Mouse (Mus musculus) myocyte (in vitro differentiated cells): ENCODE data around the gene Naxd. TPM values are rescaled to one million over a fixed set of nuclear protein-coding genes. Genes with fewer than 3 reads are reported as not detected.
A peak's percentile ranks its signal among the peaks of the same experiment; 100 is the strongest.
"Not testable (repeated sequence)": the region's sequence is repeated elsewhere in the genome, so short reads cannot be mapped to it uniquely, and the experiment has no call there.

Experiments
- H3K27me3 ChIP-seq: one replicate; pipeline ENCODE4 v1.6.1; 2011; ENCODE audit not compliant: control insufficient read depth, insufficient read depth, insufficient read length
- H3K36me3 ChIP-seq: one replicate; pipeline ENCODE4 v1.6.1; 2011; ENCODE audit not compliant: control insufficient read depth, insufficient read depth
- H3K4me2 ChIP-seq: one replicate; pipeline ENCODE4 v1.6.1; 2011; ENCODE audit warnings: low read depth, control low read depth
- H3K4me3 ChIP-seq: one replicate; pipeline ENCODE4 v1.5.1; 2011; ENCODE audit warnings: mild to moderate bottlenecking, control low read depth, moderate library complexity
- H3K79me2 ChIP-seq: one replicate; pipeline ENCODE4 v1.6.1; 2011; ENCODE audit not compliant: control insufficient read depth, insufficient read depth
- H3ac ChIP-seq: one replicate; pipeline ENCODE4 v1.6.1; 2011; ENCODE audit not compliant: control insufficient read depth, insufficient read length
- CEBPB ChIP-seq: IDR thresholded peaks from 2 replicates; pipeline ENCODE4 v1.6.1; 2011; ENCODE audit warnings: mild to moderate bottlenecking, moderate library complexity; ENCODE audit not compliant: poor library complexity, insufficient read depth, severe bottlenecking
- E2F4 ChIP-seq: IDR thresholded peaks from one replicate; pipeline ENCODE4 v1.6.1; 2011; ENCODE audit warnings: mild to moderate bottlenecking, control low read depth, moderate library complexity; ENCODE audit not compliant: insufficient read depth
- MAX ChIP-seq: IDR thresholded peaks from one replicate; pipeline ENCODE4 v1.6.1; 2011; ENCODE audit warnings: low read depth, mild to moderate bottlenecking, control low read depth
- MYOD1 ChIP-seq, 3 experiments: IDR thresholded peaks; one replicate each; pipeline ENCODE4 v1.6.1; 2011; ENCODE audit warnings: control low read depth in 2 of 3, low read depth in 2 of 3, mild to moderate bottlenecking in 2 of 3, moderate library complexity in 1 of 3; ENCODE audit not compliant: insufficient read length in 2 of 3, control insufficient read depth in 1 of 3
- MYOG ChIP-seq, 3 experiments: IDR thresholded peaks; one replicate each; pipeline ENCODE4 v1.6.1; 2011; ENCODE audit warnings: control low read depth in 2 of 3, low read depth in 2 of 3, mild to moderate bottlenecking in 2 of 3; ENCODE audit not compliant: insufficient read length in 2 of 3, control insufficient read depth in 1 of 3, insufficient read depth in 1 of 3
- POLR2A ChIP-seq: IDR thresholded peaks from one replicate; pipeline ENCODE4 v1.6.1; 2011; ENCODE audit warnings: low read depth, mild to moderate bottlenecking, control low read depth, moderate library complexity; ENCODE audit not compliant: insufficient read length
- POLR2AphosphoS2 ChIP-seq: IDR thresholded peaks from one replicate; pipeline ENCODE4 v1.6.1; 2011; ENCODE audit warnings: low read depth, control low read depth; ENCODE audit not compliant: insufficient read length
- REST ChIP-seq: IDR thresholded peaks from one replicate; pipeline ENCODE4 v1.6.1; 2011; ENCODE audit warnings: mild to moderate bottlenecking, control low read depth, moderate library complexity; ENCODE audit not compliant: insufficient read depth, insufficient read length
- SRF ChIP-seq: IDR thresholded peaks from one replicate; pipeline ENCODE4 v1.6.1; 2011; ENCODE audit warnings: low read depth; ENCODE audit not compliant: control insufficient read depth, insufficient read length
- TCF12 ChIP-seq: IDR thresholded peaks from one replicate; pipeline ENCODE4 v1.6.1; 2011; ENCODE audit warnings: mild to moderate bottlenecking, control low read depth; ENCODE audit not compliant: poor library complexity, insufficient read depth, severe bottlenecking
- TCF3 ChIP-seq: IDR thresholded peaks from one replicate; pipeline ENCODE4 v1.6.1; 2011; ENCODE audit warnings: low read depth, control low read depth; ENCODE audit not compliant: insufficient read length
- USF1 ChIP-seq: IDR thresholded peaks from one replicate; pipeline ENCODE4 v1.6.1; 2011; ENCODE audit warnings: low read depth, mild to moderate bottlenecking, control low read depth, moderate library complexity
- polyA plus RNA-seq: library from polyadenylated mRNA; unstranded; fragments of >200 nt; fragmentation: generic; extraction: Trizol; gene quantifications from one replicate; pipeline ENCODE4 v1.2.1, GENCODE M21; 2012; ENCODE audit warnings: missing spikeins

Naxd gene
- polyA plus RNA-seq, 1 experiment = 89.2 TPM

DNA sequence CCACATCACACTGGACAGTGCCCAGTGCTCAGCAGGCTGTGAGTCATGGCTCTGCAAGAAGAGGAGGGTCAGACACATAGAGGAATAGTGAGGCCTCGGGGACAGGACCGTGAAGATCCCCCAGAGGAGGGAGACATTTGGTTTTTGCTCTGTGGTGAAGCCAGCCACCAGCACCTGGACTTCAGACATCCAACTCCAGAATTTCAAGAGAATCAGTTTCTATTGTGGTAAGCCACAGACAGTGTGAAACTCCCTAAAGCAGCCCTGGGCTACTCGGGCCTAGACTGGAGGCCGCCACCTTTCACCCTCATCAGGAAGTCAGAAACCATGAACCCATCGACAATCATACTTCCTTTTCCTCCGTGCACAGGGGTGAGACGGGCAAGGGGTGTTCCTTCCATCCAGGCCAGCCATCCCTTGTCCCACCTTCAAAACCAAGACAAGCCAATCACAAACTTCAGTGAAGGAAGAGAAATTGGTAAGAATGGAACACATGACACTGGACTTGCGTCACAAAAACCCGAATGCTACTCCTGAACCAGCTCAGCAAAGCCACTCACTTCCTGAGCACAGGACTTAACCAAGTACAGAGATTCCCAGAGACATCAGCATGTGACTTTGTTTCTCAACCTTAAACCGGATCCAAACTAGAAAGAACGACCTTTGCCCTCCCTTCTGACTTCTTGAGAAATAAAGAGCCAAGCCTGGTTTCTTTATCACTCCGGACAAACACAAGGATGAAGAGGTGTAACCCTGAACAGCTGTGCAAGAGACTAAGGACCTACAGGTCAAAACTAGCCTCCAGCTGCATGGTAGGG is 33.2 kb upstream of the Naxd start:
- Histone ChIP-seq H3K79me2 (no peaks in the 10 kb centered on the region), H3K27me3 (no peaks in the 10 kb centered on the region), H3K36me3 (no peaks in the 10 kb centered on the region), H3ac (no peak overlapping the region), H3K4me2 (peak overlapping the region; percentile 47), H3K4me3 (no peak overlapping the region)
- TF ChIP-seq POLR2AphosphoS2 (no peak), MYOD1 (IDR thresholded peaks at IDR 0.05; ENCODE audit: control insufficient read depth in 1 of 3, insufficient read length in 2 of 3, low read depth in 2 of 3) (no peak), TCF12 (no peak), POLR2A (no peak), E2F4 (no peak), MYOG (IDR thresholded peaks at IDR 0.05; ENCODE audit: control insufficient read depth in 1 of 3, insufficient read depth in 1 of 3, insufficient read length in 2 of 3, low read depth in 2 of 3) (no peak), SRF (no peak), TCF3 (no peak), REST (no peak), USF1 (no peak), MAX (no peak), CEBPB (no peak)

DNA sequence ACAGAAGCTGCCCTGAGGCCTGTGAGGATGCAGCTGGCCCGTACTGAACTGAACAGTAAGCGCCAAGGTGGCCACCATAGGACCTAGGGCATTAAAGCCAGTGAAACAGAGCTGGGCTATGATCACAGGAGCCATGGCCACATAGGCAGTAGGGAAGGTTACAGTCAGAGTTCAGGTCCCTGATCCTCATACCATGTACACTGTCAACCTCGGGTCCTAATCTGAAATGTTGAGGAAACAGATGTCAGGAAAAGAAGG is 32.7 kb upstream of the Naxd start:
- TF ChIP-seq TCF3 (no peak), TCF12 (no peak), REST (no peak), SRF (no peak), MYOG (IDR thresholded peaks at IDR 0.05; ENCODE audit: control insufficient read depth in 1 of 3, insufficient read depth in 1 of 3, insufficient read length in 2 of 3, low read depth in 2 of 3) (no peak), USF1 (no peak), POLR2AphosphoS2 (no peak), POLR2A (no peak), E2F4 (no peak), MAX (no peak), CEBPB (no peak), MYOD1 (IDR thresholded peaks at IDR 0.05; ENCODE audit: control insufficient read depth in 1 of 3, insufficient read length in 2 of 3, low read depth in 2 of 3) (no peak)
- Histone ChIP-seq H3ac (no peak overlapping the region), H3K4me3 (no peak overlapping the region), H3K27me3 (no peaks in the 10 kb centered on the region), H3K36me3 (no peaks in the 10 kb centered on the region), H3K4me2 (no peak overlapping the region), H3K79me2 (no peaks in the 10 kb centered on the region)

DNA sequence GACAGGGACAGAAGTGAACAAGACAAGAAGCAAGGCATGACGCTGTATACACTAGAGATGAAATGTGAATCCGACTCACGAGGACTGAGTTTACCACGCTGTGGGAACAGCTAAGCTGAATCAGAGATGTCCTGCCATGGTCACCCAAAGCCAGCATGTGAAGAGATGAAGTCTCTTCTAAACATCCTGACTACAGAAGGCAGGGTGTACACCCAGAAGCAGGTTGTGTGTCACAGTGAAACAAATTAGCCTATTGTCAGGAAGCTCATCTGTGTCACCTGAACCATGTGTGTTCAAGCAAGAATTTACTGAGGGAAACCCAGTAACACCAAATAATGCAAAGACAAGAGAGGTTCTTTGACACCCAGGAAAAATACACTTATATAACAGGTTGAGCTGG is 31.7 kb upstream of the Naxd start:
- no peaks in the 10 kb centered on the region for H3K79me2 ChIP-seq
- no peak overlapping the region for H3K4me2 ChIP-seq
- TF ChIP-seq TCF3 = no peak
- TF ChIP-seq USF1 = no peak
- TF ChIP-seq MYOD1 (IDR thresholded peaks at IDR 0.05; ENCODE audit: control insufficient read depth in 1 of 3, insufficient read length in 2 of 3, low read depth in 2 of 3) = no peak
- TF ChIP-seq POLR2AphosphoS2 = no peak
- TF ChIP-seq CEBPB = no peak
- TF ChIP-seq E2F4 = no peak
- no peak for TF ChIP-seq SRF
- no peak for TF ChIP-seq REST
- no peak for TF ChIP-seq MAX
- TF ChIP-seq POLR2A = no peak
- H3K27me3 ChIP-seq = no peaks in the 10 kb centered on the region
- no peak overlapping the region for H3ac ChIP-seq
- H3K4me3 ChIP-seq = no peak overlapping the region
- no peaks in the 10 kb centered on the region for H3K36me3 ChIP-seq

DNA sequence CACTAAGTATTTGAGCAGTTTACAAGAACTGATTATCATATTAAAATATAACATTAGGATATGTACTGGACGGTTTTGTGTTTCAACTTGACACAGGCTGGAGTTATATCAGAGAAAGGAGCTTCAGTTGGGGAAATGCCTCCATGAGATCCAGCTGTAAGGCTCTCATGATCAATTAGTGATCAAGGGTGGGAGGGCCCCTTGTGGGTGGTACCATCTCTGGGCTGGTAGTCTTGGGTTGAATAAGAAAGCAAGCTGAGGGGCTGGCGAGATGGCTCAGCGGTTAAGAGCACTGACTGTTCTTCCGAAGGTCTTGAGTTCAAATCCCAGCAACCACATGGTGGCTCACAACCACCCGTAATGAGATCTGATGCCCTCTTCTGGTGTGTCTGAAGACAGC is 30.8 kb upstream of the Naxd start:
- H3K4me2 ChIP-seq, H3ac ChIP-seq, H3K79me2 ChIP-seq: not testable (repeated sequence)

DNA sequence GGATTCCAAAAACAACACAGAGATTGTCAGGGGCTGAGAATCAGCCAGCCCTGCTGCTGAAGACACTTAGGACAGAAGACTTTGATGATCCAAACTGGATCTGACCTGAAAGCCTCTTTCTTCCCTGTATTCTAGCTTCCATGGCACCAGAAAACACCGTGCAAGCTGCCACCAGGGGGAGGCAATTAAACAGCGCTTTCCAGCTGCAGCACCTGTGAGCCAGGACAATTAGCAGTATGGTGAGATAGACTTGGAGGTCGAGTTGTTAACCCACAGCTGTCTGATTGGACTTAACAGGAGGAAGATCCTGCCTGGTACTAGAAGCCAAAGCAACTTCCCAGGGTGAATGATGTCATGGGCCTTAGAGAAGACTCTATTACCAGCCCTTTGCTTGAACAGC is 28.2 kb upstream of the Naxd start:
- Histone ChIP-seq H3K36me3 (no peaks in the 10 kb centered on the region), H3K4me3 (no peak overlapping the region), H3K79me2 (no peaks in the 10 kb centered on the region), H3K27me3 (no peaks in the 10 kb centered on the region), H3K4me2 (no peak overlapping the region), H3ac (no peak overlapping the region)
- TF ChIP-seq SRF (no peak), MAX (no peak), USF1 (no peak), TCF12 (no peak), POLR2A (no peak), CEBPB (no peak), REST (no peak), TCF3 (no peak)

More for the DNA sequence above, 30.8 kb upstream of the Naxd start:
- H3K36me3 ChIP-seq, H3K4me3 ChIP-seq, H3K27me3 ChIP-seq: not testable (repeated sequence)
